Mouse (Mus musculus) stomach, postnatal 0 days (tissue): ENCODE measurements around the gene Rfx1. TPM values are rescaled to one million over a fixed set of nuclear protein-coding genes. Genes with fewer than 3 reads are reported as not detected.

Experiments used
- ATAC-seq: fragments of 200-750 bp; cut with Nextera tagmentation; 2 replicates; pipeline ENCODE4 v1.8.0; 2017; ENCODE audit not compliant: low FRiP score, low TSS enrichment
- DNase-seq: peaks from one replicate; pipeline ENCODE4 v3.0.0-alpha.2; 2016; ENCODE audit warnings: low spot score
- H3K27ac ChIP-seq: fragments of 300-500 bp; sonication (generic); replicated peaks from 2 replicates; pipeline ENCODE4 v1.5.1; 2014; ENCODE audit warnings: mild to moderate bottlenecking, control low read depth
- H3K27me3 ChIP-seq: fragments of 300-500 bp; sonication (generic); 2 replicates; pipeline ENCODE4 v1.6.1; 2014; ENCODE audit warnings: low read length; ENCODE audit not compliant: control insufficient read depth, insufficient read depth
- H3K36me3 ChIP-seq: fragments of 300-500 bp; sonication (generic); 2 replicates; pipeline ENCODE4 v1.6.1; 2014; ENCODE audit warnings: low read length, mixed read lengths; ENCODE audit not compliant: control insufficient read depth, insufficient read depth
- H3K4me1 ChIP-seq: fragments of 300-500 bp; sonication (generic); replicated peaks from 2 replicates; pipeline ENCODE4 v1.6.1; 2014; ENCODE audit warnings: antibody characterized with exemption; ENCODE audit not compliant: control insufficient read depth, insufficient read depth
- H3K4me2 ChIP-seq: fragments of 300-500 bp; sonication (generic); replicated peaks from 2 replicates; pipeline ENCODE4 v1.6.1; 2014; ENCODE audit warnings: low read depth, mild to moderate bottlenecking, control low read depth, moderate library complexity
- H3K4me3 ChIP-seq: fragments of 300-500 bp; sonication (generic); 2 replicates; pipeline ENCODE4 v1.5.1; 2014; ENCODE audit warnings: low read depth, low read length, control low read depth
- H3K9ac ChIP-seq: fragments of 300-500 bp; sonication (generic); 2 replicates; pipeline ENCODE4 v1.6.1; 2014; ENCODE audit warnings: mild to moderate bottlenecking, low read length, control low read depth, mixed read lengths
- H3K9me3 ChIP-seq: fragments of 300-500 bp; sonication (generic); 2 replicates; pipeline ENCODE4 v1.6.1; 2016; ENCODE audit warnings: low read length; ENCODE audit not compliant: control insufficient read depth
- CTCF ChIP-seq: IDR thresholded peaks from 2 replicates; pipeline ENCODE4 v1.5.1; 2016; ENCODE audit warnings: antibody characterized with exemption, low read depth, mild to moderate bottlenecking, moderate library complexity
- EP300 ChIP-seq: optimal IDR thresholded peaks from 2 replicates; pipeline ENCODE3; 2016; ENCODE audit warnings: antibody characterized with exemption
- WGBS: fragments of 180-500 bp; shearing (Covaris S2); extraction: QIAGEN DNeasy Blood & Tissue Kit; methylation state at CpG from one replicate; pipeline ENCODE4 v1.1.7; 2014; 5-methylcytosine and 5-hydroxymethylcytosine counted together
- polyA plus RNA-seq: library from polyadenylated mRNA; unstranded; fragments of >200 nt; fragmentation: Nextera tagmentation; extraction: Ambion mirVana; gene quantifications from 2 replicates; pipeline ENCODE4 v1.2.1, GENCODE M21; 2015

Rfx1 gene
- polyA plus RNA-seq, 1 experiment from 2014 or later: 2.7 TPM

DNA sequence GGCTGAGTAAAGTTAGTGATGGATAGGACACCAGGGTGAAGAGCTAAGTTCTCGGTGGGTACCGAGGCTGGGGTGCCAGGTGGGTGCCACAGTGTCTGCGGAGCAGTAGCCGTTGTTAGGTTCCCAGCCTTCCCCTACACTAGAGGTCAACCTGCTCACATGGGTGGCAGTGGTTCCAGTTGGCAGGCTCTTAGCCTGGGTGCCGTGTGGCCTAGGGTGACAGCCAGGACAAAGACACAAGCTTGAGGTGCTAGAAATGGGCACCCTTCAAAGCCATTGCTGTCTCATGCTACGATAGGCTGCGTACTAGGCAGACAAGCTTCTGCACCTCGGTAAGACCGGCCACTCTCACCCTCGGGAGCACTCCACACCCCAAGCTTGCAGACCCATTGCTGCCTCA lies 5.7 kb downstream of the Rfx1 start:
- Histone ChIP-seq H3K36me3 (no peaks in the 10 kb centered on the region), H3K4me1 (peaks cover 8% of the 10 kb centered on the region; the same call in 1 of the 2 replicates), H3K9ac (no peak overlapping the region), H3K4me3 (no peak overlapping the region), H3K9me3 (no peaks in the 10 kb centered on the region), H3K27ac (no peak overlapping the region), H3K27me3 (no peaks in the 10 kb centered on the region), H3K4me2 (no peak overlapping the region)
- DNase-seq (no peak), ATAC-seq (no peak)
- TF ChIP-seq EP300 (no peak), CTCF (no peak)
- 86% methylated on average over 10 of the region's 10 CpGs for WGBS

DNA sequence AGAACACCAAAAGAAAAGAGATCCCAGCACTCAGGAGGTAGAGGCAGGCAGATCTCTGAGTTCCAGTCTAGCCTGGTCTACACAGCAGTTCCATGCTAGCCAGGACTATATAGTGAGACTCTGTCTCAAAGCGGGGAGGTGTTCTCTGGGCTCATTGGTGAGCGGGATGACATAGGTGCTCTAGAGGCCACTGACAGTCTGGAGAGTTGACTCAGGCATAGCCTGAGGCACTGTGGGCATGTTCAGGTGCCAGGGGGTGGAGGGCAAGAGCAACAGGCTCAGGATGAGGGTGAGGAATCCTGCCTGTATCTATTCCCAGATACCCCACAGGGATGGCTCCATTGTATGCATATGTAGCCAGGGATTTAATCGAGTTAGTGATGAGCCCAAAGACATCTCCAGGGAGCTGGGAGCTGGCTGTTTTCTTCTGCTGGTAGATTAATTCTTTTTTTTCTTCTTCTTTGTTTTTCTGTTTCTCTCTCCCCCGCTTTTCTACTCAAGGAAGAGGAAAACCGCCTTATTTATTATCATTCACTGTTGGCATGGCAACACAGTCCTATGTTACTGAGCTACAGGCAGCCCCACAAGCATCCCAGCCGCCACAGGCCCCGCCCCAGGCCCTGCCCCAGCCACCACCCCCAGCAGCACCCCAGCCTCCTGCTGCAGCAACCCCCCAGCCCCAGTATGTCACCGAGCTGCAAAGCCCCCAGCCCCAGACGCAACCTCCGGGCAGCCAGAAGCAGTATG lies 6.8 kb downstream of the Rfx1 start:
- H3K4me3 ChIP-seq: no peak overlapping the region
- H3K4me1 ChIP-seq: peaks cover 2% of the 10 kb centered on the region; the same call in 1 of the 2 replicates
- H3K27me3 ChIP-seq: no peaks in the 10 kb centered on the region
- TF ChIP-seq EP300 (no peak), CTCF (no peak)
- H3K27ac ChIP-seq: no peak overlapping the region
- H3K36me3 ChIP-seq: no peaks in the 10 kb centered on the region
- DNase-seq: no peak
- ATAC-seq: no peak
- H3K9ac ChIP-seq: 0 out of 2 replicates have a peak overlapping the region, but pooled peaks have one; percentile 18
- H3K4me2 ChIP-seq: no peak overlapping the region
- no peaks in the 10 kb centered on the region for H3K9me3 ChIP-seq
- 59% methylated on average over 10 of the region's 10 CpGs for WGBS

DNA sequence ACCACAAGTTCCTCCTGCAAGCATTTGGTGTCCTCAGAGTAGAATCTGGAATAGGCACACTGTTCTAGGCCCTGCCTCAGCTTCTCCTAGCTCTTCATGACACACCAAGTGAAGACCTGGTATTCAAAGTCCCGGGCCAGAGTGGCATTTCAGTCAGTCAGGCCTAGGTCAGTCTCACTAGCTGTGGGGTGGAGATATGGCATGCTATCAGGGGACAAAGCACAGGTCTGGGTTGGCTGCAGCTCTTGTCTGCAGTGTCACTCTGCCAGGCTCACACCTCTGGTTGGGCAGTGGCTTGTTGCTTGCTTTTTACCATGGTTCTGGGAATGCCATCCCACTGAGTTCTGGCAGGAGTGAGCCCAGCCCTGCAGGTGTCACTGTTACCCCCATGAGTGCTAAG lies 9.8 kb downstream of the Rfx1 start:
- H3K9ac ChIP-seq: peak overlapping the region; percentile 13; the same call in 1 of the 2 replicates
- H3K4me2 ChIP-seq: no peak overlapping the region
- H3K9me3 ChIP-seq: no peaks in the 10 kb centered on the region
- no peak overlapping the region for H3K27ac ChIP-seq
- peaks cover 9% of the 10 kb centered on the region; the same call in 1 of the 2 replicates for H3K36me3 ChIP-seq
- no peaks in the 10 kb centered on the region for H3K27me3 ChIP-seq
- DNase-seq: peak; percentile 11
- no peak overlapping the region for H3K4me3 ChIP-seq
- H3K4me1 ChIP-seq: no peaks in the 10 kb centered on the region
- no peak for TF ChIP-seq CTCF
- TF ChIP-seq EP300: no peak
- 82% methylated on average over 1 of the region's 1 CpGs for WGBS
- no peak for ATAC-seq

DNA sequence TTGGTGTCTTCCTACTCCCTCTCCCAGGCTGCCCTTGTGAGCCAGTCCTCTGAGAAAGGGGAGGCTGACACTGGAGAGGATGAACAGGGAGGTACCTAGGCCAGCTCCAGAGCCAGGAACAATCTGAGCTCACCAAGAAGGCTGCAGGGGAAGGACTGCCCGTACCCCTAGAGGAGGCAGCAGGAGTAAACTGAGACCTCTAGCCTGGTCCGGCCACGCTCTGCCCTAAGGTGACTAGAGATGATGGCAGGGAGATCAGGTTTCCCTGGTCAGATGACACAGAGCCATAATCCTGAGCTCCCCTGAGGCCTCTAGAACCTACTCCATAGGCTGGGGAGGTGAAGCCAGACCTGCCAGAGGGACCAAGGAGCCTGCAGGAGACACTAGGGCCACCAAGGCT lies 10.2 kb downstream of the Rfx1 start:
- DNase-seq: no peak
- Histone ChIP-seq H3K4me2 (no peak overlapping the region), H3K36me3 (peaks cover 9% of the 10 kb centered on the region; the same call in 1 of the 2 replicates), H3K4me1 (no peaks in the 10 kb centered on the region), H3K9me3 (no peaks in the 10 kb centered on the region), H3K27ac (no peak overlapping the region), H3K9ac (no peak overlapping the region), H3K27me3 (no peaks in the 10 kb centered on the region), H3K4me3 (no peak overlapping the region)
- 87% methylated on average over 3 of the region's 3 CpGs for WGBS
- no peak for ATAC-seq
- TF ChIP-seq EP300: no peak
- TF ChIP-seq CTCF: no peak

DNA sequence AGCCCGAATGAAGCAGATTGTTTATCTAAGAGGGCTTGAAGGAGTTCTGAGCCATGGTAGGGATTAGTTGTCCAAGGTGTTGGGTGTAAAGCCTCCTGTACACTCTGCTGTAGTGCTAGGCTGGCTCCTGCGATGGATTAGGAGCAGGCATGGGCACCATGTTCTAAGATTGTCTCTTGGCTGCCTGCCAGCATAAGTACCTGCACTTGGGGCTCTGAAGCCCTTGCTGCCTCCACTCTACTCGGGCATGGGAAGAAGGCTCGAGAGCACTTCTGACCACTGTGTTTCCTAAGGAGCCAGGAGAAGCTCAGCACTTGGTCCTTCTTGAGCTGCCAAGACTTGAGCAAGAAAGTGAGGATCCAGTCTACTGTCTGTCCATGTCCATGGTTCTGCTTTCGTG lies 12.6 kb downstream of the Rfx1 start:
- Histone ChIP-seq H3K9ac (no peak overlapping the region), H3K36me3 (peaks cover 17% of the 10 kb centered on the region; the same call in 1 of the 2 replicates), H3K4me2 (no peak overlapping the region), H3K27me3 (no peaks in the 10 kb centered on the region), H3K4me1 (no peaks in the 10 kb centered on the region), H3K27ac (no peak overlapping the region), H3K4me3 (no peak overlapping the region), H3K9me3 (no peaks in the 10 kb centered on the region)
- TF ChIP-seq EP300: no peak
- TF ChIP-seq CTCF: no peak
- WGBS: 62% methylated on average over 5 of the region's 5 CpGs
- DNase-seq: no peak
- ATAC-seq: no peak

DNA sequence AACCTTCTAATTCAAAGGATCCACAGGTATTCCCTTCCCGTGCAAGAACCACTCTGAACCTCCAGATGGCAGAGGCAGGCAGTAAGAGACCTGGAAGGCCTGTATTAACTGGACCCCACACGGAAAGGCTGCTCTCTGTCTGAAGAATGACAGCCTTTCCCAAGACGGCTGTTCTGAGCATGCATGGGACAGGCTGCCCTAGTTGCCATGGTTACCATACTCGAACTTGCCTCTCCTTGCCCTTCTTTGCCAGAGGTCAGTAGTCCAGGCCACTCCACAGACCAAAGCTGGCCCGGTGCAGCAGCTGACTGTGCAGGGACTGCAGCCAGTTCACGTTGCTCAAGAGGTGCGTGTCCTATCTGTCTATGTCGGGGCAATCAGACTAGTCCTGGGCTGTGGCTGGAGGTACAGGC lies 17.2 kb downstream of the Rfx1 start:
- TF ChIP-seq EP300 (no peak), CTCF (peak; percentile 56)
- Histone ChIP-seq H3K36me3 (peaks cover 21% of the 10 kb centered on the region; the same call in 1 of the 2 replicates), H3K9ac (no peak overlapping the region), H3K4me1 (no peaks in the 10 kb centered on the region), H3K27ac (no peak overlapping the region), H3K27me3 (no peaks in the 10 kb centered on the region), H3K9me3 (no peaks in the 10 kb centered on the region), H3K4me3 (no peak overlapping the region), H3K4me2 (no peak overlapping the region)
- 0 out of 2 replicates have a peak, but pooled peaks have one; percentile 18 for ATAC-seq
- 38% methylated on average over 8 of the region's 8 CpGs for WGBS
- DNase-seq: no peak
